ENCODE assay signal across 16 mouse cellular contexts in genomic region chr4:57895140-57895539, GRCm38 (mm10). TPM values are rescaled to one million over a fixed set of nuclear protein-coding genes. Genes with fewer than 3 reads are reported as not detected.
A peak's percentile ranks its signal among the peaks of the same experiment; 100 is the strongest.
DNase-seq lines count a peak whose midpoint lies in the region; ATAC-seq lines count a peak whose summit lies in the region.
"Had no signal": no experiment of that assay in that cellular context is flagged by ENCODE, and none has a peak within 500 bp of the region (broad histone marks: within the 10 kb centered on the region; RNA-seq: fewer than 3 reads in every experiment).

No protein-coding gene starts in this region.

- no peak for ATAC-seq in forebrain, embryonic 11.5 days (replicated peaks; ENCODE audit: low FRiP score)
- no peak for ATAC-seq in forebrain, embryonic 16.5 days
- ATAC-seq in heart, embryonic 16.5 days (replicated peaks; ENCODE audit: extremely low read depth, insufficient read depth, low FRiP score), result no peak
- peak; percentile 35; the same call in 1 of the 2 replicates for ATAC-seq in midbrain, embryonic 13.5 days
- ATAC-seq in midbrain, embryonic 14.5 days (ENCODE audit: low FRiP score, low TSS enrichment), result no peak
- ATAC-seq: inflammation-experienced regulatory T-cells, adult 6 months had no signal

- H3K4me3 ChIP-seq in forebrain, embryonic 11.5 days (ENCODE audit: low read depth, low read length), result no peak overlapping the region
- no peak overlapping the region for H3K4me3 ChIP-seq in forebrain, embryonic 16.5 days (replicated peaks; ENCODE audit: low read length)
- no peak overlapping the region for H3K4me3 ChIP-seq in heart, embryonic 16.5 days (ENCODE audit: low read length)
- no peak overlapping the region for H3K4me3 ChIP-seq in midbrain, embryonic 13.5 days (replicated peaks)
- H3K4me3 ChIP-seq in midbrain, embryonic 14.5 days (replicated peaks; ENCODE audit: low read depth, low read length), result no peak overlapping the region
- H3K4me3 ChIP-seq: heart, embryonic 15.5 days; neural tube, embryonic 13.5 days had no signal

- H3K9ac ChIP-seq in forebrain, embryonic 11.5 days (ENCODE audit: low read length), result no peak overlapping the region
- no peak overlapping the region for H3K9ac ChIP-seq in forebrain, embryonic 16.5 days (replicated peaks; ENCODE audit: low read depth, low read length)
- H3K9ac ChIP-seq in heart, embryonic 16.5 days (ENCODE audit: low read length), result no peak overlapping the region
- no peak overlapping the region for H3K9ac ChIP-seq in midbrain, embryonic 13.5 days (replicated peaks)
- no peak overlapping the region for H3K9ac ChIP-seq in midbrain, embryonic 14.5 days (replicated peaks; ENCODE audit: low read length)
- H3K9ac ChIP-seq: heart, embryonic 15.5 days; neural tube, embryonic 13.5 days had no signal

- H3K4me2 ChIP-seq in forebrain, embryonic 11.5 days (ENCODE audit: low read depth, low read length, severe bottlenecking), result no peak overlapping the region
- no peak overlapping the region for H3K4me2 ChIP-seq in forebrain, embryonic 16.5 days (ENCODE audit: low read length)
- H3K4me2 ChIP-seq in heart, embryonic 16.5 days (ENCODE audit: low read depth, low read length), result no peak overlapping the region
- no peak overlapping the region for H3K4me2 ChIP-seq in midbrain, embryonic 13.5 days (replicated peaks)
- H3K4me2 ChIP-seq in midbrain, embryonic 14.5 days (ENCODE audit: low read length), result no peak overlapping the region
- H3K4me2 ChIP-seq: heart, embryonic 15.5 days; neural tube, embryonic 13.5 days had no signal

- no peaks in the 10 kb centered on the region for H3K36me3 ChIP-seq in forebrain, embryonic 11.5 days (ENCODE audit: control insufficient read depth, insufficient read depth, low read length)
- H3K36me3 ChIP-seq in forebrain, embryonic 16.5 days (ENCODE audit: control insufficient read depth, insufficient read depth), result no peaks in the 10 kb centered on the region
- peaks cover 16% of the 10 kb centered on the region for H3K36me3 ChIP-seq in heart, embryonic 16.5 days (ENCODE audit: control insufficient read depth, insufficient read depth)
- H3K36me3 ChIP-seq in midbrain, embryonic 13.5 days, result no peaks in the 10 kb centered on the region
- no peaks in the 10 kb centered on the region for H3K36me3 ChIP-seq in midbrain, embryonic 14.5 days (ENCODE audit: control insufficient read depth, insufficient read depth, low read length)
- H3K36me3 ChIP-seq: neural tube, embryonic 13.5 days had no signal

- DNase-seq in forebrain, embryonic 11.5 days (ENCODE audit: low spot score), result peak; percentile 43
- DNase-seq in heart, adult 8-10 months (ENCODE audit: low spot score), result no peak
- no peak for DNase-seq in midbrain, embryonic 14.5 days
- no peak for DNase-seq in cerebellum, postnatal 14 days
- DNase-seq in lung, postnatal 10 days, result no peak
- DNase-seq: adrenal gland, postnatal 10 days; cerebellum, adult 8-10 months; kidney, postnatal 25 days; thymus, postnatal 14 days had no signal

- 19% methylated on average over 5 of the region's 5 CpGs for WGBS in forebrain, embryonic 11.5 days
- 33% methylated on average over 5 of the region's 5 CpGs for WGBS in forebrain, embryonic 16.5 days
- WGBS in heart, embryonic 16.5 days, result 56% methylated on average over 5 of the region's 5 CpGs
- 22% methylated on average over 5 of the region's 5 CpGs for WGBS in midbrain, embryonic 13.5 days
- 16% methylated on average over 5 of the region's 5 CpGs for WGBS in midbrain, embryonic 14.5 days

- H3K9me3 ChIP-seq in forebrain, embryonic 11.5 days (ENCODE audit: control insufficient read depth, low read length), result no peaks in the 10 kb centered on the region
- H3K9me3 ChIP-seq in forebrain, embryonic 16.5 days (ENCODE audit: control insufficient read depth, low read length), result no peaks in the 10 kb centered on the region
- H3K9me3 ChIP-seq in heart, embryonic 16.5 days (replicated peaks; ENCODE audit: control insufficient read depth, low read length), result no peaks in the 10 kb centered on the region
- no peaks in the 10 kb centered on the region for H3K9me3 ChIP-seq in midbrain, embryonic 13.5 days
- H3K9me3 ChIP-seq in midbrain, embryonic 14.5 days (ENCODE audit: control insufficient read depth, low read length), result no peaks in the 10 kb centered on the region
- H3K9me3 ChIP-seq: heart, embryonic 15.5 days; neural tube, embryonic 13.5 days had no signal

- no peaks in the 10 kb centered on the region for H3K27me3 ChIP-seq in forebrain, embryonic 11.5 days (ENCODE audit: control insufficient read depth, insufficient read depth, low read length)
- no peaks in the 10 kb centered on the region for H3K27me3 ChIP-seq in forebrain, embryonic 16.5 days (replicated peaks; ENCODE audit: control insufficient read depth, insufficient read depth, low read length)
- H3K27me3 ChIP-seq in heart, embryonic 16.5 days (ENCODE audit: control insufficient read depth, insufficient read depth, low read length), result no peaks in the 10 kb centered on the region
- no peaks in the 10 kb centered on the region for H3K27me3 ChIP-seq in midbrain, embryonic 13.5 days
- no peaks in the 10 kb centered on the region for H3K27me3 ChIP-seq in midbrain, embryonic 14.5 days (ENCODE audit: control insufficient read depth, insufficient read depth, low read length)
- H3K27me3 ChIP-seq: CH12.LX; heart, embryonic 15.5 days; neural tube, embryonic 13.5 days had no signal

- peaks cover 9% of the 10 kb centered on the region; the same call in 1 of the 2 replicates for H3K4me1 ChIP-seq in forebrain, embryonic 11.5 days (replicated peaks; ENCODE audit: control insufficient read depth, insufficient read depth, low read length)
- no peaks in the 10 kb centered on the region for H3K4me1 ChIP-seq in forebrain, embryonic 16.5 days (replicated peaks; ENCODE audit: control insufficient read depth, insufficient read depth, low read length)
- H3K4me1 ChIP-seq in heart, embryonic 16.5 days (ENCODE audit: control insufficient read depth, insufficient read depth, low read length), result 0 out of 2 replicates have a peak, but pooled peaks cover 2% of the 10 kb centered on the region
- H3K4me1 ChIP-seq in midbrain, embryonic 13.5 days (replicated peaks), result peaks cover 33% of the 10 kb centered on the region
- H3K4me1 ChIP-seq in midbrain, embryonic 14.5 days (ENCODE audit: control insufficient read depth, insufficient read depth, low read length), result peaks cover 13% of the 10 kb centered on the region
- H3K4me1 ChIP-seq: heart, embryonic 15.5 days had no signal

- no peak overlapping the region for H3K27ac ChIP-seq in forebrain, embryonic 11.5 days (ENCODE audit: low read depth, low read length)
- H3K27ac ChIP-seq in forebrain, embryonic 16.5 days (ENCODE audit: low read length), result no peak overlapping the region
- peak overlapping the region; percentile 36; the same call in 1 of the 2 replicates for H3K27ac ChIP-seq in heart, embryonic 16.5 days (ENCODE audit: low read length)
- H3K27ac ChIP-seq in midbrain, embryonic 13.5 days, result no peak overlapping the region
- no peak overlapping the region for H3K27ac ChIP-seq in midbrain, embryonic 14.5 days (replicated peaks; ENCODE audit: low read depth, low read length)
- H3K27ac ChIP-seq: heart, embryonic 15.5 days; neural tube, embryonic 13.5 days had no signal

RNA-seq across cellular contexts. Expression of gene D630039A03Rik, which starts 21.0 kb away (rescaled TPM):
- polyA plus RNA-seq in forebrain, embryonic 11.5 days (2014; fragmentation: Nextera tagmentation; extraction: Ambion mirVana), result not detected in 2 replicates
- not detected in 2 replicates for polyA plus RNA-seq in forebrain, embryonic 16.5 days (2015; fragmentation: Nextera tagmentation; extraction: Ambion mirVana)
- 0.09 and 0.49 TPM in 2 replicates for polyA plus RNA-seq in heart, embryonic 16.5 days (2015; fragmentation: Nextera tagmentation; extraction: Ambion mirVana)
- under 1 TPM; 0.09 to 0.25 (median 0.18) TPM for total RNA-seq in heart, adult 8-10 months (2022)
- polyA plus RNA-seq in midbrain, embryonic 13.5 days (2015; fragmentation: Nextera tagmentation; extraction: Ambion mirVana), result not detected in 2 replicates
- 0.09 TPM in 1 of 2 replicates, not detected in the other for polyA plus RNA-seq in midbrain, embryonic 14.5 days (2014; fragmentation: Nextera tagmentation; extraction: Ambion mirVana)
- total RNA-seq: CH12.LX had no signal
